ENCODE assay signal across 22 mouse cellular contexts in the genomic region with DNA sequence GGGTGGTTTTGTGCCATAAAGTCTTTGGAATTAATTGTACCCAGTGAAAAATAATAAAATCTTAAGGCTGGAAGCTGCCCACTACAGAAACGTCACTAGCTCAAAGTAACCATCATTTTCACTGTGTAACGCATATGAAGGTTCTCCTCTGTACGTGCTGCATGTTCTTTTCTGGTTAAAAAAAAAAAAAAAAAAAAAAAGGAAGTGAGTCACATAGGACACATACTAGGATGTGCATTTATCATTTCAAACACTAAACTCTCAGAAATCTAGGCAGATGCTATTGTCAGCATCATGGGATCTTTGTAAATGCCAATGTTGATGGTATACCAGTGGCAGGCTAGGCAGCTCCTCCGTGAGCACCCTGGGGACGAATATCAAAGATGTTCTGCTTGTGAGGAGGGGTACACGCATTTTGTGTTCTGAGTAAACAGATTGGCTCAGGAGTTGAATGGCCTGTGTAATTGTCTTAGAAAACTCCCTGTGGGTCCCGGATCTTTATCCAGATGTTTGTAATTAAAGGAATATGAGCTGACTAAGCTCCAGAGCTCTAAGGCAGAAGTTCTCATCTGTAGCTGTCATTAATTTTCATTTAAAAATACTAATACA. TPM values are rescaled to one million over a fixed set of nuclear protein-coding genes. Genes with fewer than 3 reads are reported as not detected.
DNase-seq lines count a peak whose midpoint lies in the region; ATAC-seq and TF ChIP-seq lines count a peak whose summit lies in the region.
"Had no signal": no experiment of that assay in that cellular context is flagged by ENCODE, and none has a peak within 500 bp of the region (broad histone marks: within the 10 kb centered on the region; RNA-seq: fewer than 3 reads in every experiment).

No protein-coding gene starts in this region.

- H3K36me3 ChIP-seq in C2C12 (ENCODE audit: control insufficient read depth, insufficient read depth) = peaks cover 12% of the 10 kb centered on the region
- H3K36me3 ChIP-seq in hindbrain, embryonic 14.5 days (replicated peaks; ENCODE audit: control insufficient read depth, insufficient read depth) = no peaks in the 10 kb centered on the region
- no peaks in the 10 kb centered on the region for H3K36me3 ChIP-seq in midbrain, embryonic 15.5 days (replicated peaks)
- H3K36me3 ChIP-seq: embryonic facial prominence, embryonic 15.5 days; heart, embryonic 13.5 days; midbrain, embryonic 12.5 days had no signal

- H3K4me3 ChIP-seq in C2C12 (ENCODE audit: insufficient read depth, poor library complexity, severe bottlenecking) = no peak overlapping the region
- H3K4me3 ChIP-seq in hindbrain, embryonic 14.5 days (replicated peaks; ENCODE audit: low read length) = no peak overlapping the region
- H3K4me3 ChIP-seq in midbrain, embryonic 15.5 days = no peak overlapping the region
- H3K4me3 ChIP-seq: embryonic facial prominence, embryonic 15.5 days; heart, embryonic 13.5 days; layer of hippocampus, adult 2 months; midbrain, embryonic 12.5 days had no signal

- no peaks in the 10 kb centered on the region for H3K9me3 ChIP-seq in hindbrain, embryonic 14.5 days (ENCODE audit: control insufficient read depth, low read length)
- H3K9me3 ChIP-seq in midbrain, embryonic 15.5 days = no peaks in the 10 kb centered on the region
- H3K9me3 ChIP-seq: embryonic facial prominence, embryonic 15.5 days; heart, embryonic 13.5 days; midbrain, embryonic 12.5 days had no signal

- H3ac ChIP-seq in C2C12 (ENCODE audit: control insufficient read depth, insufficient read length, low read depth) = no peak overlapping the region

- no peak overlapping the region for H3K4me2 ChIP-seq in hindbrain, embryonic 14.5 days (replicated peaks)
- H3K4me2 ChIP-seq in midbrain, embryonic 15.5 days = no peak overlapping the region
- H3K4me2 ChIP-seq: embryonic facial prominence, embryonic 15.5 days; heart, embryonic 13.5 days; midbrain, embryonic 12.5 days had no signal

- peaks cover 39% of the 10 kb centered on the region for H3K79me3 ChIP-seq in C2C12 (ENCODE audit: low read depth)

- no peak for TF ChIP-seq CTCF in C2C12 (IDR thresholded peaks at IDR 0.05; ENCODE audit: control insufficient read depth, insufficient read depth, insufficient read length)

- peak; percentile 88 for ATAC-seq in hindbrain, embryonic 14.5 days (ENCODE audit: low FRiP score)
- 0 out of 2 replicates have a peak, but pooled peaks have one; percentile 30 for ATAC-seq in midbrain, embryonic 15.5 days (replicated peaks)
- no peak for ATAC-seq in frontal cortex, adult (ENCODE audit: low TSS enrichment)
- ATAC-seq: forebrain, embryonic 16.5 days had no signal

- no peaks in the 10 kb centered on the region for H3K4me1 ChIP-seq in hindbrain, embryonic 14.5 days (replicated peaks; ENCODE audit: control insufficient read depth, insufficient read depth, low read length)
- no peaks in the 10 kb centered on the region for H3K4me1 ChIP-seq in midbrain, embryonic 15.5 days
- H3K4me1 ChIP-seq: heart, embryonic 13.5 days; midbrain, embryonic 12.5 days had no signal

- WGBS in hindbrain, embryonic 14.5 days = 36% methylated on average over 7 of the region's 7 CpGs
- 32% methylated on average over 7 of the region's 7 CpGs for WGBS in midbrain, embryonic 15.5 days

- H3K79me2 ChIP-seq in C2C12 (ENCODE audit: control insufficient read depth, insufficient read depth) = peaks cover 53% of the 10 kb centered on the region

- H3K27me3 ChIP-seq in C2C12 (ENCODE audit: control insufficient read depth, insufficient read depth, insufficient read length) = no peaks in the 10 kb centered on the region
- no peaks in the 10 kb centered on the region for H3K27me3 ChIP-seq in hindbrain, embryonic 14.5 days (ENCODE audit: control insufficient read depth, insufficient read depth, low read length)
- H3K27me3 ChIP-seq in midbrain, embryonic 15.5 days (replicated peaks) = no peaks in the 10 kb centered on the region
- H3K27me3 ChIP-seq: embryonic facial prominence, embryonic 15.5 days; heart, embryonic 13.5 days; midbrain, embryonic 12.5 days had no signal

- no peak overlapping the region for H3K9ac ChIP-seq in hindbrain, embryonic 14.5 days
- no peak overlapping the region for H3K9ac ChIP-seq in midbrain, embryonic 15.5 days
- H3K9ac ChIP-seq: embryonic facial prominence, embryonic 15.5 days; heart, embryonic 13.5 days; midbrain, embryonic 12.5 days had no signal

- DNase-seq in 3T3-L1 (ENCODE audit: low read depth, low spot score) = peak; percentile 60
- DNase-seq in hindbrain, embryonic 14.5 days (ENCODE audit: low spot score) = peak; percentile 47
- DNase-seq in ovary, adult 18-20 months (ENCODE audit: low spot score) = no peak
- DNase-seq in gastrocnemius, adult 18-20 months (ENCODE audit: low spot score) = no peak
- DNase-seq: adrenal gland, adult 8-10 months; cerebellum, adult 9-11 months; gastrocnemius, postnatal 25 days; liver; right cerebral cortex, postnatal 14 days; thymus, adult 18-20 months had no signal

- no peak overlapping the region for H3K27ac ChIP-seq in hindbrain, embryonic 14.5 days
- H3K27ac ChIP-seq in midbrain, embryonic 15.5 days = no peak overlapping the region
- H3K27ac ChIP-seq: embryonic facial prominence, embryonic 15.5 days; heart, embryonic 13.5 days; layer of hippocampus, adult 2 months; midbrain, embryonic 12.5 days had no signal

TF ChIP-seq in C2C12, 6 proteins besides CTCF, POLR2A, EP300 and RAD21:
- TF ChIP-seq FOSL1 (IDR thresholded peaks at IDR 0.05; ENCODE audit: insufficient read depth, low read length, poor library complexity, severe bottlenecking) = peak; percentile 27
- TF ChIP-seq MYOD1 (IDR thresholded peaks at IDR 0.05; ENCODE audit: control insufficient read depth, insufficient read length, low read depth) = no peak

RNA-seq across cellular contexts. Expression of a gene that starts 7.3 kb away (rescaled TPM):
- polyA plus RNA-seq in C2C12 (2012; fragmentation: generic; extraction: Trizol) = 7.1 TPM
- polyA plus RNA-seq in hindbrain, embryonic 14.5 days (2014; fragmentation: Nextera tagmentation; extraction: Ambion mirVana) = 0.61 and 0.71 TPM in 2 replicates
- polyA plus RNA-seq in midbrain, embryonic 15.5 days (2015; fragmentation: Nextera tagmentation; extraction: Ambion mirVana) = 1.5 and 1.9 TPM in 2 replicates
- 1 to 10 TPM; 1.6 to 1.7 TPM for total RNA-seq in gastrocnemius, adult 18-20 months (2021)

RNA-seq across cellular contexts. Expression of a gene that starts 26.5 kb away (rescaled TPM):
- polyA plus RNA-seq in C2C12 (2012; fragmentation: generic; extraction: Trizol) = 0.08 TPM
- not detected in 2 replicates for polyA plus RNA-seq in hindbrain, embryonic 14.5 days (2014; fragmentation: Nextera tagmentation; extraction: Ambion mirVana)
- not detected in 2 replicates for polyA plus RNA-seq in midbrain, embryonic 15.5 days (2015; fragmentation: Nextera tagmentation; extraction: Ambion mirVana)
- not detected for total RNA-seq in gastrocnemius, adult 18-20 months (2021)
- total RNA-seq: adrenal gland, adult 8-10 months; gastrocnemius, postnatal 25 days; hematopoietic stem cell, adult 5-6 weeks; layer of hippocampus, adult 2 months; left cerebral cortex, adult 8-10 months had no signal
- polyA plus RNA-seq: embryonic facial prominence, embryonic 15.5 days; forebrain, embryonic 16.5 days; heart, embryonic 13.5 days; kidney, embryonic 16.5 days; lung, embryonic 16.5 days; midbrain, embryonic 12.5 days had no signal

RNA-seq across cellular contexts. Expression of a gene that starts 33.1 kb away (rescaled TPM):
- 41.1 TPM for polyA plus RNA-seq in C2C12 (2012; fragmentation: generic; extraction: Trizol)
- 8.3 and 8.4 TPM in 2 replicates for polyA plus RNA-seq in hindbrain, embryonic 14.5 days (2014; fragmentation: Nextera tagmentation; extraction: Ambion mirVana)
- polyA plus RNA-seq in midbrain, embryonic 15.5 days (2015; fragmentation: Nextera tagmentation; extraction: Ambion mirVana) = 8.6 and 8.9 TPM in 2 replicates
- total RNA-seq in gastrocnemius, adult 18-20 months (2021) = 1 to 10 TPM in 1 of 2 experiments, under 1 TPM in 1; 0.75 to 1.3 TPM

Comparison
In these comparisons a context has a peak if more than half of its experiments do, and no peak if none do; other contexts are left out.
1. DNase-seq: peak in 3T3-L1 (single experiment) and hindbrain, embryonic 14.5 days (single experiment); none in ovary, adult 18-20 months (single experiment) and gastrocnemius, adult 18-20 months (single experiment).